Mouse (Mus musculus): ENCODE data around the gene Tmem163. TPM values are rescaled to one million over a fixed set of nuclear protein-coding genes. Genes with fewer than 3 reads are reported as not detected.

Gene Tmem163
- total RNA-seq (2014; rRNA removed) = 30.7 and 36.7 TPM in 2 replicates
- polyA plus RNA-seq (2015; fragmentation: Nextera tagmentation; extraction: Ambion mirVana) = 25.9 and 37.1 TPM in 2 replicates

DNA sequence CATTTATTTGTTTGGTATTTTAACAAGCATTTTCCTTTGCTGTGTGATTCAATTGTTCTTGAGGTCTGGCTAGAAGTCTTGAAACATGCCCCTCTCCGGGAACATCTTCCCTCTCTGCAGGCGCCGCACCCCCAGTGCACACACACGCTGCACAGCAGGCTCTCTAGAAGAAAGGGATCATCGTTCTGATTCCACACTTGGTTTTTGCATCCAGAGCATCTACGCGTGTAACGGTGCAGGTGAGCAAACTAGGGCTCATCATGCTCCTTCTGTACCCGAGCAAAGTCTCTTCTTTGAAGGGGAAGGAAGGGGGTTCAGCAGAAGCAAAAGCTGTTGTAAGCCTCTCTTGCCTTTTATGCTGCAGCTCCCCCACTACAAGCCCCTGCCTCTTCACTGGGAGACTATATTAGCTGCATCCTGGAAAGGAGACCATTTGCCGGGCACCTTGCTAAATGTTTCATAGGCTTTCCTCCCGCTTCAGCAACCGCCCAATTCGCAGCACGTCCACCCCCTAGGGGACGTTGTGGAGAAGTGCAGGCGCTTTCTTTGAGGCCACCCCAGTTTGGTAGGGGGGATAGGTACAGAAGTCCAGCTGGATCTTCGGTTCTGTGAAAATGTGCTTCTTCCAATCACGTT is at the start of gene Tmem163:
Gene Tmem163 (minus strand): TSS at position 51 of the 636 bp plus-strand sequence.
- peak within 1 kb of the TSS; percentile 84 for H3K4me2 ChIP-seq (ENCODE audit: low read depth)
- WGBS = 12% methylated on average over 18 of the region's 18 CpGs
- H3K27me3 ChIP-seq (ENCODE audit: insufficient read depth, low read length) = peaks cover 11% of the 10 kb centered on the region
- ATAC-seq (peak; percentile 30; the same call in 1 of the 2 replicates), DNase-seq (peak; percentile 78)
- peak; percentile 82 for TF ChIP-seq CTCF (IDR thresholded peaks at IDR 0.05; ENCODE audit: low read depth)
- H3K36me3 ChIP-seq (ENCODE audit: insufficient read depth) = no peaks in the 10 kb centered on the region
- no peak within 1 kb of the TSS for H3K9ac ChIP-seq
- H3K9me3 ChIP-seq (ENCODE audit: low read length) = no peaks in the 10 kb centered on the region
- H3K4me3 ChIP-seq (ENCODE audit: low read depth, low read length) = peak within 1 kb of the TSS; percentile 47; the same call in 1 of the 2 replicates
- peaks cover 14% of the 10 kb centered on the region; the same call in 1 of the 2 replicates for H3K4me1 ChIP-seq (ENCODE audit: insufficient read depth)
- H3K27ac ChIP-seq (ENCODE audit: low read depth, low read length) = no peak within 1 kb of the TSS

- Histone ChIP-seq H3K36me3 (ENCODE audit: insufficient read depth) (no peaks in the 10 kb centered on the region), H3K27ac (ENCODE audit: low read depth, low read length) (no peak within 1 kb of the TSS), H3K4me2 (ENCODE audit: low read depth) (no peak within 1 kb of the TSS), H3K4me1 (ENCODE audit: insufficient read depth) (no peaks in the 10 kb centered on the region), H3K9me3 (ENCODE audit: low read length) (0 out of 2 replicates have a peak, but pooled peaks cover 5% of the 10 kb centered on the region), H3K9ac (no peak within 1 kb of the TSS), H3K4me3 (ENCODE audit: low read depth, low read length) (no peak within 1 kb of the TSS), H3K27me3 (ENCODE audit: insufficient read depth, low read length) (no peaks in the 10 kb centered on the region)
- no peak for TF ChIP-seq CTCF (IDR thresholded peaks at IDR 0.05; ENCODE audit: low read depth)
- no peak for ATAC-seq
- no peak for DNase-seq
- 92% methylated on average over 4 of the region's 4 CpGs for WGBS
These were observed 49.7 kb upstream of the Tmem163 start, which contains the start of gene Acmsd for GRCm38 (mm10) chr1:127729096-127729495. Gene Acmsd (plus strand): TSS chr1:127729413.

GRCm38 (mm10) chr1:127723596-127723995 is 44.2 kb upstream of the Tmem163 start:
- DNase-seq (no peak), ATAC-seq (no peak)
- Histone ChIP-seq H3K4me2 (ENCODE audit: low read depth) (no peak overlapping the region), H3K36me3 (ENCODE audit: insufficient read depth) (no peaks in the 10 kb centered on the region), H3K4me3 (ENCODE audit: low read depth, low read length) (no peak overlapping the region), H3K9ac (no peak overlapping the region), H3K9me3 (ENCODE audit: low read length) (0 out of 2 replicates have a peak, but pooled peaks cover 1% of the 10 kb centered on the region), H3K4me1 (ENCODE audit: insufficient read depth) (no peaks in the 10 kb centered on the region), H3K27me3 (ENCODE audit: insufficient read depth, low read length) (no peaks in the 10 kb centered on the region), H3K27ac (ENCODE audit: low read depth, low read length) (no peak overlapping the region)
- 66% methylated on average over 2 of the region's 2 CpGs for WGBS
- TF ChIP-seq CTCF (IDR thresholded peaks at IDR 0.05; ENCODE audit: low read depth) = no peak

- WGBS = 92% methylated on average over 1 of the region's 1 CpGs
- H3K27me3 ChIP-seq (ENCODE audit: insufficient read depth, low read length) = no peaks in the 10 kb centered on the region
- H3K9me3 ChIP-seq (ENCODE audit: low read length) = no peaks in the 10 kb centered on the region
- no peak for DNase-seq
- H3K4me1 ChIP-seq (ENCODE audit: insufficient read depth) = no peaks in the 10 kb centered on the region
- no peak for TF ChIP-seq CTCF (IDR thresholded peaks at IDR 0.05; ENCODE audit: low read depth)
- H3K36me3 ChIP-seq (ENCODE audit: insufficient read depth) = no peaks in the 10 kb centered on the region
- ATAC-seq = no peak
- no peak overlapping the region for H3K4me2 ChIP-seq (ENCODE audit: low read depth)
- no peak overlapping the region for H3K27ac ChIP-seq (ENCODE audit: low read depth, low read length)
- H3K9ac ChIP-seq = no peak overlapping the region
- no peak overlapping the region for H3K4me3 ChIP-seq (ENCODE audit: low read depth, low read length)
These were observed 38.9 kb upstream of the Tmem163 start for GRCm38 (mm10) chr1:127718290-127718689.

GRCm38 (mm10) chr1:127716441-127716840 is 37.1 kb upstream of the Tmem163 start:
- Histone ChIP-seq H3K4me3 (ENCODE audit: low read depth, low read length) (no peak overlapping the region), H3K4me2 (ENCODE audit: low read depth) (no peak overlapping the region), H3K9me3 (ENCODE audit: low read length) (no peaks in the 10 kb centered on the region), H3K27me3 (ENCODE audit: insufficient read depth, low read length) (no peaks in the 10 kb centered on the region), H3K4me1 (ENCODE audit: insufficient read depth) (no peaks in the 10 kb centered on the region), H3K9ac (no peak overlapping the region), H3K36me3 (ENCODE audit: insufficient read depth) (no peaks in the 10 kb centered on the region), H3K27ac (ENCODE audit: low read depth, low read length) (no peak overlapping the region)
- DNase-seq (peak; percentile 32), ATAC-seq (peak; percentile 92)
- TF ChIP-seq CTCF (IDR thresholded peaks at IDR 0.05; ENCODE audit: low read depth) = no peak
- WGBS = 75% methylated on average over 8 of the region's 8 CpGs

GRCm38 (mm10) chr1:127706269-127706668 is 26.9 kb upstream of the Tmem163 start:
- Histone ChIP-seq H3K4me3 (ENCODE audit: low read depth, low read length) (no peak overlapping the region), H3K4me1 (ENCODE audit: insufficient read depth) (no peaks in the 10 kb centered on the region), H3K36me3 (ENCODE audit: insufficient read depth) (no peaks in the 10 kb centered on the region), H3K9me3 (ENCODE audit: low read length) (no peaks in the 10 kb centered on the region), H3K9ac (no peak overlapping the region), H3K4me2 (ENCODE audit: low read depth) (no peak overlapping the region), H3K27ac (ENCODE audit: low read depth, low read length) (no peak overlapping the region), H3K27me3 (ENCODE audit: insufficient read depth, low read length) (no peaks in the 10 kb centered on the region)
- WGBS = 55% methylated on average over 5 of the region's 5 CpGs
- DNase-seq (peak; percentile 29), ATAC-seq (peak; percentile 66; the same call in 1 of the 2 replicates)
- no peak for TF ChIP-seq CTCF (IDR thresholded peaks at IDR 0.05; ENCODE audit: low read depth)

GRCm38 (mm10) chr1:127702187-127702586 is 22.8 kb upstream of the Tmem163 start:
- no peaks in the 10 kb centered on the region for H3K27me3 ChIP-seq (ENCODE audit: insufficient read depth, low read length)
- peak; percentile 41 for TF ChIP-seq CTCF (IDR thresholded peaks at IDR 0.05; ENCODE audit: low read depth)
- H3K9ac ChIP-seq = no peak overlapping the region

More at GRCm38 (mm10) chr1:127702187-127702586, 22.8 kb upstream of the Tmem163 start:
- no peak for ATAC-seq
- 97% methylated on average over 1 of the region's 1 CpGs for WGBS
- no peak overlapping the region for H3K4me2 ChIP-seq (ENCODE audit: low read depth)
- no peaks in the 10 kb centered on the region for H3K9me3 ChIP-seq (ENCODE audit: low read length)
- H3K36me3 ChIP-seq (ENCODE audit: insufficient read depth) = no peaks in the 10 kb centered on the region
- H3K4me3 ChIP-seq (ENCODE audit: low read depth, low read length) = no peak overlapping the region
- no peak for DNase-seq
- no peak overlapping the region for H3K27ac ChIP-seq (ENCODE audit: low read depth, low read length)
- no peaks in the 10 kb centered on the region for H3K4me1 ChIP-seq (ENCODE audit: insufficient read depth)
